Mouse (Mus musculus): ENCODE measurements at regions not wholly inside any gene's neighbourhood (a gene's known extent, or its start where the extent isn't known, plus 50 kb on each side); places are given as distances from the start of the nearest gene placed in this dataset.
"Not testable (repeated sequence)": the region's sequence is repeated elsewhere in the genome, so short reads cannot be mapped to it uniquely, and the experiment has no call there.

- not testable (repeated sequence) for H3K9ac ChIP-seq (ENCODE audit: low read depth, low read length); H3K4me2 ChIP-seq (ENCODE audit: low read length); ATAC-seq; H3K9me3 ChIP-seq (replicated peaks; ENCODE audit: control insufficient read depth, low read length, poor library complexity, severe bottlenecking); H3K36me3 ChIP-seq (ENCODE audit: control insufficient read depth, insufficient read depth, low read length); H3K4me3 ChIP-seq (ENCODE audit: low read depth, low read length); H3K4me1 ChIP-seq (ENCODE audit: control insufficient read depth, insufficient read depth, low read length); H3K27me3 ChIP-seq (ENCODE audit: control insufficient read depth, insufficient read depth, low read depth, low read length); H3K27ac ChIP-seq (ENCODE audit: low read length)
- 57% methylated on average over 1 of the region's 1 CpGs for WGBS
Observed at GRCm38 (mm10) chr3:82219192-82219885, 73.8 kb upstream of the Gucy1a1 start.

DNA sequence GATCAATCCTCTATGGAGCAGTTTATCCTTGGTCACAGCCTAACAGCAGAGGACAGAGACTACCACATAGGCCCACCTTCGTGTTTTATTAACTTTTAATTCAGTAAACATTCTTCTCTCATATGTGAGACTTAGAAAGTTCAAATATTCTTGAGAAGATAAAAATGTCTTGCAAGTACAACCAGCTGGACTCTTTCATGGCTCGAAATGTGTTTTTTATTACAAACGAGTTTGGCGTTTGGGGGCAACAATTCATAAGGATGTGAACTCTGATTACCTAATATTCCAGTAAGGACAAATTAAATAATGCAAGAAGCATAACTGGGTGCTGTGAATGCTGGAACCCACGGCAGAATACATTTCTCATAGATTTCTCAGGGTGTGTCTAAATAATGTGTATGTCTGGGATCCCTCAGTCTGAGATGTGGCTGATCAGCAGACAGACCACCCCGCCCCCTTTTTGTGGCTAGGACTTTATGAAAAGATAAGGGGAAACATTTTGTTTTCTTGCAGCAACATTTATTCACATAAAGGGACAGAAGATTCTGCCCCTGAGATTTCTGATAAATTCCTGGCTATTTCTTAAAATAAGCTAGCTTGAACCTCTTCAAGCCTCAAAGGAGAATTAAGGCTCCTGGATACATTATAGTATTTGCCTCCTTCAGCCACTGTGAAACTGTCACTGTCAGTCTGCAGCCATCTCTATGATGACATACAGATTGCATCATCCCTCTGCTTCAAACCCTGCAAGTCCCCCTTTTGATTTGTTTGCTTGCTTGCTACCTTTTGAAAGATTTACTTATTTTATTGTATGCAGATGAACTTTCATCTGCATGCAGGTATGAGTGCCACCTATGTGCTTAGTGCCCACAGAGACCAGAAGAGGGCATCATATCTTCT, 69.2 kb upstream of the Gucy1a1 start:
- Histone ChIP-seq H3K9me3 (replicated peaks; ENCODE audit: control insufficient read depth, low read length, poor library complexity, severe bottlenecking) (no peaks in the 10 kb centered on the region), H3K36me3 (ENCODE audit: control insufficient read depth, insufficient read depth, low read length) (no peaks in the 10 kb centered on the region), H3K4me1 (ENCODE audit: control insufficient read depth, insufficient read depth, low read length) (no peaks in the 10 kb centered on the region), H3K27ac (ENCODE audit: low read length) (no peak overlapping the region), H3K4me2 (ENCODE audit: low read length) (no peak overlapping the region), H3K27me3 (ENCODE audit: control insufficient read depth, insufficient read depth, low read depth, low read length) (no peaks in the 10 kb centered on the region), H3K4me3 (ENCODE audit: low read depth, low read length) (no peak overlapping the region), H3K9ac (ENCODE audit: low read depth, low read length) (no peak overlapping the region)
- ATAC-seq, result no peak
- WGBS, result 91% methylated on average over 6 of the region's 6 CpGs

DNA sequence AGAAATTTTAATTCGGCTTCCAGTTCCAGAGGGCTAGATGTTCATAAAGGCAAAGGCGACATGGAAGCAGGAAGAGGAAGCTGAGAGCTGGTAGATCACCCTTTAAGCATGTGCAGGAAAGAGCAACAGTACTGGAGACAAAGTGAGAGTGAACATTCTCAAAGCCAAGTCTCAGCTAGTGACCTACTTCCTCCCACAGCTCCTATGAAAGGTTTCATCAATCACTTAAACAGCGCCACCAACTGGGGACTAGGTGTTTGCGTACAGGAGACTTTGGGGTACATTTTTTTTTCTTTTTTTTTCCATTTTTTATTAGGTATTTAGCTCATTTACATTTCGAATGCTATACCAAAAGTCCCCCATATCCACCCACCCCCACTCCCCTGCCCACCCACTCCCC, 61.7 kb upstream of the Gucy1a1 start:
- Histone ChIP-seq H3K4me3 (ENCODE audit: low read depth, low read length) (no peak overlapping the region), H3K36me3 (ENCODE audit: control insufficient read depth, insufficient read depth, low read length) (no peaks in the 10 kb centered on the region), H3K4me1 (ENCODE audit: control insufficient read depth, insufficient read depth, low read length) (no peaks in the 10 kb centered on the region), H3K4me2 (ENCODE audit: low read length) (no peak overlapping the region), H3K9ac (ENCODE audit: low read depth, low read length) (no peak overlapping the region), H3K27me3 (ENCODE audit: control insufficient read depth, insufficient read depth, low read depth, low read length) (no peaks in the 10 kb centered on the region), H3K27ac (ENCODE audit: low read length) (no peak overlapping the region), H3K9me3 (replicated peaks; ENCODE audit: control insufficient read depth, low read length, poor library complexity, severe bottlenecking) (no peaks in the 10 kb centered on the region)
- no peak for ATAC-seq
- WGBS, result 89% methylated on average over 5 of the region's 5 CpGs

All from midbrain, embryonic 16.5 days (tissue).